Mouse (Mus musculus) brain, embryonic 14.5 days (tissue): ENCODE results near the gene Gstm3.

Experiments
- CTCF ChIP-seq: fragments of 200-500 bp; IDR thresholded peaks from 2 replicates; pipeline ENCODE4 v1.5.1; 2012; ENCODE audit warnings: inconsistent platforms, mild to moderate bottlenecking, moderate library complexity, borderline replicate concordance; ENCODE audit not compliant: insufficient read depth, insufficient read length; ENCODE audit errors: extremely low read depth
- POLR2A ChIP-seq: fragments of 200-500 bp; IDR thresholded peaks from 2 replicates; pipeline ENCODE4 v1.6.1; 2012; ENCODE audit warnings: mild to moderate bottlenecking, inconsistent platforms, borderline replicate concordance; ENCODE audit not compliant: poor library complexity, insufficient read depth, insufficient read length, severe bottlenecking; ENCODE audit errors: extremely low read depth

- TF ChIP-seq POLR2A (no peak), CTCF (no peak)
These were observed 13.6 kb upstream of the Gstm3 start for GRCm38 (mm10) chr3:107982726-107983125.
